Mouse (Mus musculus): ENCODE measurements around the gene Ntng2.

DNA sequence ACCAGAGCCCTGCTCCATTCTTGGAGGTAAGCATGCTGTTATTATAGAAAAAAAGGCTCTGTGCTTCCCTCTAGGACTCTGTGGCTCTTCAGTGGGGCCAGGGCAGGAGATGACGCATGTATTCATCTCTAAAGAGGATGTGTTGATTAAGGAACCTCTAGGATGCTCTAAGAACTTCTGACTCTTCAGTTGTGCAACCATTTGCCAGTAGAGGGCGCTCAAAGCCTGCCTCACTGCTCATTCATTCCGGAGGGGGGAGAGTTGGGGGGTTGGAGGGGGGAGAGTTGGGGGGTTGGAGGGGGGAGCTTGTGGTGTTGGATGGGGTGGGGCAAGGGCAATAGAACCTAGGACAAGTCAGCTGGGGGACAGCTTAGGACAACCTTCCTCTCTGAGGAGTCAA lies 52.9 kb downstream of the Ntng2 start:
- TF ChIP-seq USF1 (IDR thresholded peaks at IDR 0.05; ENCODE audit: low read depth) = no peak
- no peak for TF ChIP-seq POLR2A (IDR thresholded peaks at IDR 0.05; ENCODE audit: insufficient read length, low read depth)
- no peak for TF ChIP-seq TCF3 (IDR thresholded peaks at IDR 0.05; ENCODE audit: insufficient read length, low read depth)
- no peak for TF ChIP-seq E2F4 (IDR thresholded peaks at IDR 0.05; ENCODE audit: insufficient read depth)
